ENCODE assay signal across 18 mouse cellular contexts in the genomic region with DNA sequence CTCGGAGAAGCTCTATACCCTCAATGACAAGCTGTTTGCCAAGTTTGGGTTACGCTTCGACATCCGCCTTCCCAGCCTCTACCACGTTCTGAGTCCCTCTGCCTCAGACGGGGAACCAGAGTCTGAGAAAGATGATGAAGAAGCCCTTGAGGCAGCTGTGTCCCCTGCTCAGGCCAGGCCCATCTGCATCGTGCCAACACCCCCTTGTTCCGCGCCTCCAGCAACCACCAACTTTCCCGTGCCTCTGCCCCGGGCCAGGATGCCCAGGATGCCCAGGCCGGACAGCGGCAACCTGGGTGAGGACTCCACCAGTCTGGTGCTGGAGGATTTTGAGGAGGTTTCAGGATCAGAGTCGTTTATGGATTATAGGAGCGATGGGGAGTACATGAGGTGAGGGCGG. TPM values are rescaled to one million over a fixed set of nuclear protein-coding genes. Genes with fewer than 3 reads are reported as not detected.
DNase-seq lines count a peak whose midpoint lies in the region; ATAC-seq and TF ChIP-seq lines count a peak whose summit lies in the region.
"Had no signal": no experiment of that assay in that cellular context is flagged by ENCODE, and none has a peak within 500 bp of the region (broad histone marks: within the 10 kb centered on the region; RNA-seq: fewer than 3 reads in every experiment).

No protein-coding gene starts in this region.

- no peak overlapping the region for H3K9ac ChIP-seq in heart, embryonic 12.5 days
- no peak overlapping the region for H3K9ac ChIP-seq in neural tube, embryonic 12.5 days
- no peak overlapping the region for H3K9ac ChIP-seq in heart, postnatal 0 days (replicated peaks; ENCODE audit: low read depth, low read length)
- no peak overlapping the region for H3K9ac ChIP-seq in intestine, embryonic 16.5 days (ENCODE audit: low read depth, low read length)
- H3K9ac ChIP-seq: limb, embryonic 13.5 days had no signal

- intact Hi-C loops in heart, postnatal 25 days (cut with DNase I) = no loop called here
- intact Hi-C loops in left cerebral cortex, postnatal 25 days (cut with DNase I) = no loop called here

- H3K4me1 ChIP-seq in heart, embryonic 12.5 days (replicated peaks) = peaks cover 74% of the 10 kb centered on the region
- H3K4me1 ChIP-seq in neural tube, embryonic 12.5 days = peaks cover 6% of the 10 kb centered on the region; the same call in 1 of the 2 replicates
- H3K4me1 ChIP-seq in heart, postnatal 0 days (ENCODE audit: control insufficient read depth, insufficient read depth) = peaks cover 37% of the 10 kb centered on the region
- 0 out of 2 replicates have a peak, but pooled peaks cover 9% of the 10 kb centered on the region for H3K4me1 ChIP-seq in intestine, embryonic 16.5 days (ENCODE audit: control insufficient read depth, insufficient read depth, low read length)

- no peak for ATAC-seq in heart, embryonic 12.5 days (ENCODE audit: insufficient number of reproducible peaks, low FRiP score)
- ATAC-seq in neural tube, embryonic 12.5 days (ENCODE audit: low FRiP score, low read depth) = no peak
- no peak for ATAC-seq in heart, postnatal 0 days (ENCODE audit: insufficient read depth, low read depth)
- no peak for ATAC-seq in intestine, embryonic 16.5 days
- ATAC-seq: forebrain, embryonic 16.5 days had no signal

- WGBS in heart, embryonic 12.5 days = 79% methylated on average over 16 of the region's 16 CpGs
- 89% methylated on average over 16 of the region's 16 CpGs for WGBS in neural tube, embryonic 12.5 days
- 70% methylated on average over 16 of the region's 16 CpGs for WGBS in heart, postnatal 0 days
- 87% methylated on average over 16 of the region's 16 CpGs for WGBS in intestine, embryonic 16.5 days

- no peak for TF ChIP-seq EP300 in heart, postnatal 0 days (IDR thresholded peaks at IDR 0.05; ENCODE audit: low read depth)

- no peaks in the 10 kb centered on the region for H3K9me3 ChIP-seq in heart, embryonic 12.5 days (replicated peaks)
- H3K9me3 ChIP-seq in neural tube, embryonic 12.5 days = no peaks in the 10 kb centered on the region
- no peaks in the 10 kb centered on the region for H3K9me3 ChIP-seq in heart, postnatal 0 days (replicated peaks; ENCODE audit: control insufficient read depth, low read length)
- H3K9me3 ChIP-seq in intestine, embryonic 16.5 days (ENCODE audit: control insufficient read depth, low read length) = no peaks in the 10 kb centered on the region
- H3K9me3 ChIP-seq: limb, embryonic 13.5 days had no signal

- peaks cover 94% of the 10 kb centered on the region for H3K36me3 ChIP-seq in heart, embryonic 12.5 days
- no peaks in the 10 kb centered on the region for H3K36me3 ChIP-seq in neural tube, embryonic 12.5 days
- peaks cover 90% of the 10 kb centered on the region for H3K36me3 ChIP-seq in heart, postnatal 0 days (replicated peaks; ENCODE audit: control insufficient read depth, insufficient read depth, low read length)
- no peaks in the 10 kb centered on the region for H3K36me3 ChIP-seq in intestine, embryonic 16.5 days (ENCODE audit: control insufficient read depth, insufficient read depth, low read length)
- H3K36me3 ChIP-seq: limb, embryonic 13.5 days had no signal

- H3K4me3 ChIP-seq in heart, embryonic 12.5 days = no peak overlapping the region
- no peak overlapping the region for H3K4me3 ChIP-seq in neural tube, embryonic 12.5 days
- peak overlapping the region; percentile 4; the same call in 1 of the 2 replicates for H3K4me3 ChIP-seq in heart, postnatal 0 days (ENCODE audit: low read depth, low read length)
- no peak overlapping the region for H3K4me3 ChIP-seq in intestine, embryonic 16.5 days (ENCODE audit: low read length)
- H3K4me3 ChIP-seq: limb, embryonic 13.5 days had no signal

- TF ChIP-seq CTCF in heart, postnatal 0 days (IDR thresholded peaks at IDR 0.05; ENCODE audit: low read depth) = no peak

- H3K27ac ChIP-seq in heart, embryonic 12.5 days (ENCODE audit: poor library complexity, severe bottlenecking) = no peak overlapping the region
- no peak overlapping the region for H3K27ac ChIP-seq in neural tube, embryonic 12.5 days
- peak overlapping the region; percentile 43; the same call in 1 of the 2 replicates for H3K27ac ChIP-seq in heart, postnatal 0 days (ENCODE audit: low read depth)
- no peak overlapping the region for H3K27ac ChIP-seq in intestine, embryonic 16.5 days (ENCODE audit: low read length)
- H3K27ac ChIP-seq: limb, embryonic 13.5 days had no signal

- no peak for DNase-seq in heart, postnatal 25 days (ENCODE audit: low spot score)
- no peak for DNase-seq in neural tube, embryonic 10.5 days (ENCODE audit: extremely low spot score, low spot score)
- peak; percentile 5 for DNase-seq in heart, postnatal 0 days (ENCODE audit: low spot score)
- DNase-seq in left cerebral cortex, postnatal 25 days (ENCODE audit: low spot score in 2 of 2) = no peak
- DNase-seq: adrenal gland, postnatal 36 days; cerebellum, adult 11-12 months; layer of hippocampus, adult 9-11 months; lung, postnatal 36 days; right cerebral cortex, postnatal 4 days had no signal

- H3K27me3 ChIP-seq in heart, embryonic 12.5 days (replicated peaks) = no peaks in the 10 kb centered on the region
- H3K27me3 ChIP-seq in neural tube, embryonic 12.5 days (replicated peaks) = no peaks in the 10 kb centered on the region
- H3K27me3 ChIP-seq in heart, postnatal 0 days (ENCODE audit: control insufficient read depth, insufficient read depth, low read length) = no peaks in the 10 kb centered on the region
- H3K27me3 ChIP-seq in intestine, embryonic 16.5 days (replicated peaks; ENCODE audit: control insufficient read depth, insufficient read depth, low read length) = no peaks in the 10 kb centered on the region
- H3K27me3 ChIP-seq: limb, embryonic 13.5 days had no signal

- peak overlapping the region; percentile 37 for H3K4me2 ChIP-seq in heart, embryonic 12.5 days
- 0 out of 2 replicates have a peak overlapping the region, but pooled peaks have one; percentile 9 for H3K4me2 ChIP-seq in neural tube, embryonic 12.5 days (replicated peaks)
- H3K4me2 ChIP-seq in heart, postnatal 0 days (ENCODE audit: low read depth, low read length) = peak overlapping the region; percentile 29
- no peak overlapping the region for H3K4me2 ChIP-seq in intestine, embryonic 16.5 days (ENCODE audit: low read depth, low read length)
- H3K4me2 ChIP-seq: limb, embryonic 13.5 days had no signal

RNA-seq across cellular contexts. Expression of gene Popdc2, which starts 11.9 kb away (rescaled TPM):
- polyA plus RNA-seq in heart, embryonic 12.5 days (2016; fragmentation: Nextera tagmentation; extraction: Ambion mirVana) = 308 and 330 TPM in 2 replicates
- total RNA-seq in heart, postnatal 25 days (2021) = 100 to 1,000 TPM; 481 to 520 TPM
- 0.61 and 0.94 TPM in 2 replicates for polyA plus RNA-seq in neural tube, embryonic 12.5 days (2016; fragmentation: Nextera tagmentation; extraction: Ambion mirVana)
- total RNA-seq in heart, postnatal 0 days (2014; rRNA removed; ENCODE audit: low replicate concordance) = 982 and 1,104 TPM in 2 replicates
- 564 and 675 TPM in 2 replicates for polyA plus RNA-seq in heart, postnatal 0 days (2015; fragmentation: Nextera tagmentation; extraction: Ambion mirVana)
- 15.0 and 20.2 TPM in 2 replicates for polyA plus RNA-seq in intestine, embryonic 16.5 days (2015; fragmentation: Nextera tagmentation; extraction: Ambion mirVana)
- total RNA-seq in left cerebral cortex, postnatal 25 days (2021) = under 1 TPM; 0.21 to 0.50 TPM

RNA-seq across cellular contexts. Expression of gene Gm21987, which starts 27.1 kb away (rescaled TPM):
- 2.5 and 3.8 TPM in 2 replicates for polyA plus RNA-seq in heart, embryonic 12.5 days (2016; fragmentation: Nextera tagmentation; extraction: Ambion mirVana)
- not detected for total RNA-seq in heart, postnatal 25 days (2021)
- polyA plus RNA-seq in neural tube, embryonic 12.5 days (2016; fragmentation: Nextera tagmentation; extraction: Ambion mirVana) = not detected in 2 replicates
- not detected in 2 replicates for total RNA-seq in heart, postnatal 0 days (2014; rRNA removed; ENCODE audit: low replicate concordance)
- 5.1 and 6.2 TPM in 2 replicates for polyA plus RNA-seq in heart, postnatal 0 days (2015; fragmentation: Nextera tagmentation; extraction: Ambion mirVana)
- 0.54 and 1.6 TPM in 2 replicates for polyA plus RNA-seq in intestine, embryonic 16.5 days (2015; fragmentation: Nextera tagmentation; extraction: Ambion mirVana)
- 1 to 10 TPM in 1 of 2 experiments, not detected in 1; 1.1 TPM for total RNA-seq in left cerebral cortex, postnatal 25 days (2021)
- total RNA-seq: gastrocnemius, postnatal 4 days had no signal
- polyA plus RNA-seq: CD4-positive, CD25-positive, alpha-beta regulatory T cell, adult 4 months; forebrain, embryonic 16.5 days; kidney, embryonic 14.5 days; limb, embryonic 13.5 days; stomach, embryonic 14.5 days had no signal

RNA-seq across cellular contexts. Expression of gene Cox17, which starts 27.1 kb away (rescaled TPM):
- 301 and 307 TPM in 2 replicates for polyA plus RNA-seq in heart, embryonic 12.5 days (2016; fragmentation: Nextera tagmentation; extraction: Ambion mirVana)
- 100 to 1,000 TPM; 261 to 277 TPM for total RNA-seq in heart, postnatal 25 days (2021)
- polyA plus RNA-seq in neural tube, embryonic 12.5 days (2016; fragmentation: Nextera tagmentation; extraction: Ambion mirVana) = 127 and 128 TPM in 2 replicates
- total RNA-seq in heart, postnatal 0 days (2014; rRNA removed; ENCODE audit: low replicate concordance) = 84.7 and 177 TPM in 2 replicates
- 579 and 627 TPM in 2 replicates for polyA plus RNA-seq in heart, postnatal 0 days (2015; fragmentation: Nextera tagmentation; extraction: Ambion mirVana)
- 223 and 249 TPM in 2 replicates for polyA plus RNA-seq in intestine, embryonic 16.5 days (2015; fragmentation: Nextera tagmentation; extraction: Ambion mirVana)
- total RNA-seq in left cerebral cortex, postnatal 25 days (2021) = 100 to 1,000 TPM; 116 to 123 TPM

RNA-seq across cellular contexts. Expression of gene Maats1, which starts 32.0 kb away (rescaled TPM):
- polyA plus RNA-seq in heart, embryonic 12.5 days (2016; fragmentation: Nextera tagmentation; extraction: Ambion mirVana) = 0.09 TPM in 1 of 2 replicates, not detected in the other
- not detected for total RNA-seq in heart, postnatal 25 days (2021)
- polyA plus RNA-seq in neural tube, embryonic 12.5 days (2016; fragmentation: Nextera tagmentation; extraction: Ambion mirVana) = 0.22 and 0.25 TPM in 2 replicates
- total RNA-seq in heart, postnatal 0 days (2014; rRNA removed; ENCODE audit: low replicate concordance) = not detected in 2 replicates
- polyA plus RNA-seq in heart, postnatal 0 days (2015; fragmentation: Nextera tagmentation; extraction: Ambion mirVana) = 0.10 and 0.15 TPM in 2 replicates
- 0.18 and 0.31 TPM in 2 replicates for polyA plus RNA-seq in intestine, embryonic 16.5 days (2015; fragmentation: Nextera tagmentation; extraction: Ambion mirVana)
- total RNA-seq in left cerebral cortex, postnatal 25 days (2021) = 1 to 10 TPM; 1.4 TPM
- polyA plus RNA-seq: kidney, embryonic 14.5 days; stomach, embryonic 14.5 days had no signal

RNA-seq across cellular contexts. Expression of gene Pla1a, which starts 59.0 kb away (rescaled TPM):
- 0.17 and 0.28 TPM in 2 replicates for polyA plus RNA-seq in heart, embryonic 12.5 days (2016; fragmentation: Nextera tagmentation; extraction: Ambion mirVana)
- total RNA-seq in heart, postnatal 25 days (2021) = 1 to 10 TPM; 6.5 to 8.4 TPM
- polyA plus RNA-seq in neural tube, embryonic 12.5 days (2016; fragmentation: Nextera tagmentation; extraction: Ambion mirVana) = 0.28 and 0.42 TPM in 2 replicates
- total RNA-seq in heart, postnatal 0 days (2014; rRNA removed; ENCODE audit: low replicate concordance) = 13.4 and 14.5 TPM in 2 replicates
- 4.6 and 4.9 TPM in 2 replicates for polyA plus RNA-seq in heart, postnatal 0 days (2015; fragmentation: Nextera tagmentation; extraction: Ambion mirVana)
- 1.3 and 1.9 TPM in 2 replicates for polyA plus RNA-seq in intestine, embryonic 16.5 days (2015; fragmentation: Nextera tagmentation; extraction: Ambion mirVana)
- total RNA-seq in left cerebral cortex, postnatal 25 days (2021) = 1 to 10 TPM; 1.2 to 1.3 TPM
- polyA plus RNA-seq: stomach, embryonic 14.5 days had no signal

Comparison
In these comparisons a context has a peak if more than half of its experiments do, and no peak if none do; other contexts are left out.
1. RNA of gene Popdc2, which starts 11.9 kb away (polyA plus RNA-seq): 564 to 675 TPM in heart, postnatal 0 days and 308 to 330 TPM in heart, embryonic 12.5 days; 15.0 to 20.2 TPM in intestine, embryonic 16.5 days and 0.61 to 0.94 TPM in neural tube, embryonic 12.5 days; every median in the first group is over 10 times any median in the second.